Mouse (Mus musculus) spleen, adult 10 weeks (tissue): ENCODE results near the gene Gm9508. TPM values are rescaled to one million over a fixed set of nuclear protein-coding genes. Genes with fewer than 3 reads are reported as not detected.

Source experiments
- polyA plus RNA-seq: library from polyadenylated mRNA; stranded (reverse); fragments of 350-450 nt; fragmentation: Illumina TruSeq; extraction: RNeasy Lipid Tissue Mini Kit (QIAGEN cat#74804); gene quantifications from one replicate; pipeline ENCODE4 v1.2.3, GENCODE M21; 2015; ENCODE audit warnings: low replicate concordance; ENCODE audit not compliant: insufficient read depth

Gene Gm9508
- not detected for polyA plus RNA-seq

GRCm38 (mm10) chr10:77697133-77697532 lies at the start of gene Gm9508:
Gene Gm9508, minus strand, starts transcription at chr10:77697233.

GRCm38 (mm10) chr10:77741924-77742688 lies 45.1 kb upstream of the Gm9508 start, which contains the start of gene Gm18596:
Gene Gm18596, minus strand, starts transcription at chr10:77742638.

GRCm38 (mm10) chr10:77726186-77726585 lies 29.2 kb upstream of the Gm9508 start, which contains the start of gene Gm10100:
Gene Gm10100, plus strand, starts transcription at chr10:77726486.

GRCm38 (mm10) chr10:77720299-77720698 lies 23.3 kb upstream of the Gm9508 start, which contains the start of gene Krtap12-1:
Gene Krtap12-1, plus strand, starts transcription at chr10:77720599.

GRCm38 (mm10) chr10:77715507-77715906 lies 18.5 kb upstream of the Gm9508 start, which contains the start of gene Gm10142:
Gene Gm10142, plus strand, starts transcription at chr10:77715807.

GRCm38 (mm10) chr10:77711157-77711556 lies 14.1 kb upstream of the Gm9508 start, which contains the start of gene Gm10024:
Gene Gm10024, plus strand, starts transcription at chr10:77711457.

GRCm38 (mm10) chr10:77706326-77706725 lies 9.3 kb upstream of the Gm9508 start, which contains the start of gene Gm10272:
Gene Gm10272, plus strand, starts transcription at chr10:77706626.

GRCm38 (mm10) chr10:77690356-77690807 lies 6.7 kb downstream of the Gm9508 start, which contains the start of gene Gm19402:
Gene Gm19402, minus strand, starts transcription at chr10:77690757.

GRCm38 (mm10) chr10:77685895-77686664 lies 11.0 kb downstream of the Gm9508 start, which contains the start of gene Tspear:
Gene Tspear, plus strand, starts transcription at chr10:77686569.

Other genes with a start within 250 kb of the Gm9508 start
- 8.7 TPM for gene Fam207a, start 181.4 kb downstream of the Gm9508 start, polyA plus RNA-seq
- gene Itgb2, start 167.0 kb downstream of the Gm9508 start, polyA plus RNA-seq = 140 TPM
- gene Pttg1ip, start 115.5 kb downstream of the Gm9508 start, polyA plus RNA-seq = 83.9 TPM
- gene Sumo3, start 91.1 kb downstream of the Gm9508 start, polyA plus RNA-seq = 158 TPM
- gene Gm49325, start 91.0 kb downstream of the Gm9508 start, polyA plus RNA-seq = not detected
- 33.2 TPM for gene Ube2g2, start 75.0 kb downstream of the Gm9508 start, polyA plus RNA-seq
- gene Tspear, start 10.7 kb downstream of the Gm9508 start, polyA plus RNA-seq = 0.23 TPM
- gene Gm19402, start 6.5 kb downstream of the Gm9508 start, polyA plus RNA-seq = not detected
- gene Gm10272, start 9.4 kb upstream of the Gm9508 start, polyA plus RNA-seq = not detected
- not detected for gene Gm10024, start 14.2 kb upstream of the Gm9508 start, polyA plus RNA-seq
- gene Gm10142, start 18.6 kb upstream of the Gm9508 start, polyA plus RNA-seq = not detected
- gene Krtap12-1, start 23.4 kb upstream of the Gm9508 start, polyA plus RNA-seq = not detected
- not detected for gene Gm10100, start 29.3 kb upstream of the Gm9508 start, polyA plus RNA-seq
- not detected for gene Gm18596, start 45.4 kb upstream of the Gm9508 start, polyA plus RNA-seq
- gene Gm9736, start 54.1 kb upstream of the Gm9508 start, polyA plus RNA-seq = not detected
- not detected for gene Gm3233, start 62.4 kb upstream of the Gm9508 start, polyA plus RNA-seq
- not detected for gene Gm3238, start 74.1 kb upstream of the Gm9508 start, polyA plus RNA-seq
- gene Gm7138, start 79.7 kb upstream of the Gm9508 start, polyA plus RNA-seq = not detected
- gene Gm3250, start 85.3 kb upstream of the Gm9508 start, polyA plus RNA-seq = not detected
- not detected for gene Gm7137, start 91.0 kb upstream of the Gm9508 start, polyA plus RNA-seq
- gene Gm9639, start 97.8 kb upstream of the Gm9508 start, polyA plus RNA-seq = not detected
- not detected for gene Gm19668, start 101.9 kb upstream of the Gm9508 start, polyA plus RNA-seq
- gene Gm9507, start 114.6 kb upstream of the Gm9508 start, polyA plus RNA-seq = not detected
- not detected for gene Gm2696, start 117.4 kb upstream of the Gm9508 start, polyA plus RNA-seq
- not detected for gene Krtap10-4, start 129.9 kb upstream of the Gm9508 start, polyA plus RNA-seq
- not detected for gene Krtap10-10, start 138.7 kb upstream of the Gm9508 start, polyA plus RNA-seq
- not detected for gene Gm36176, start 149.6 kb upstream of the Gm9508 start, polyA plus RNA-seq
- not detected for gene Gm10318, start 155.6 kb upstream of the Gm9508 start, polyA plus RNA-seq
- not detected for gene Gm3285, start 164.7 kb upstream of the Gm9508 start, polyA plus RNA-seq
- gene Lrrc3, start 205.3 kb upstream of the Gm9508 start, polyA plus RNA-seq = 1.2 TPM